Mouse (Mus musculus) cerebellum, adult 18-20 months (tissue): ENCODE results near the gene Msmo1.

Source experiments
- DNase-seq, 2 experiments: peaks; one replicate each; pipeline ENCODE4 v3.0.0; 2021

The Msmo1 gene

GRCm38 (mm10) chr8:64711544-64711943 lies 22.0 kb downstream of the Msmo1 start:
- DNase-seq, result no peak

DNA sequence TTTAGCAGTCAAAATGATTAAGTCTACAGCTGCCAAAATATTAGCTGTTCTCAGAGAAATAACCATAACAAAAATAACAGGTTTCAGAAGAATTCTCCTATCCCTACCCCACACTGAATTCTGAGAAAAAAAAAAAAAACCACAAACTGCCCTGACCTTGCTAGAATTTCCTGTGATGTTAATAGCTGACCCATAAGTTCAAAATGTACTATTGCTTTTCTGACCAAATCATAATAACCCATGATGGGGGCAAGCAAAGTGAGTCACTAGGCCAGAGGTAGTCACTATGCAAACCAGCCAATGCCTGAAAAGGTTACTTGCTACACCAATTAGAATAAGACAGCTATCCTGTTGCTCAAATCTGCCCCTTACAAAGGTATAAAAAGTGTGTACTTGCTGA lies 26.1 kb downstream of the Msmo1 start:
- no peak for DNase-seq

DNA sequence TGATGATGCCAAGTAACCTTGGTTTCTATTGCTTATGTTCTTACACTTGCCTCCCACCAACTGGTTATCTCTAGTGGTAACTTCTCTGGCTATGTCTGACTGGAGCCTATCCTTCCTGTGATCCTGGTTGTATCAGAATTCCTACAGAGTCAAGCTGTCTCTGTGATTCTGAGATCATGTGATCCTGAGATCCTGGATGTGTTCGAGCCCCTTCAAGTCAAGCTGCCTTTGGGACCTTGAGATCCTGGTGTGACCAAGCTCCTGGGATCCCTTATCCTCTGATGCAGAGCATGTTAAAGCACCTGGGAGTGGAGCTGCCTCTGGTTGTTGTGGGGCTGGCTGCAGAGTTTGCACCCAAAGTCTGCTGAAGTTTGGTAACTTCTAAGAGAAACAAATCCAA lies 30.4 kb downstream of the Msmo1 start:
- no peak for DNase-seq

GRCm38 (mm10) chr8:64692651-64693201 lies 40.9 kb downstream of the Msmo1 start, which contains the start of gene Cpe:
TSS of gene Cpe (minus strand) at chr8:64693054.
- peak; percentile 94 for DNase-seq

- peak; percentile 26 to 51 for DNase-seq
Measured at GRCm38 (mm10) chr8:64691591-64692401, 41.8 kb downstream of the Msmo1 start.

DNA sequence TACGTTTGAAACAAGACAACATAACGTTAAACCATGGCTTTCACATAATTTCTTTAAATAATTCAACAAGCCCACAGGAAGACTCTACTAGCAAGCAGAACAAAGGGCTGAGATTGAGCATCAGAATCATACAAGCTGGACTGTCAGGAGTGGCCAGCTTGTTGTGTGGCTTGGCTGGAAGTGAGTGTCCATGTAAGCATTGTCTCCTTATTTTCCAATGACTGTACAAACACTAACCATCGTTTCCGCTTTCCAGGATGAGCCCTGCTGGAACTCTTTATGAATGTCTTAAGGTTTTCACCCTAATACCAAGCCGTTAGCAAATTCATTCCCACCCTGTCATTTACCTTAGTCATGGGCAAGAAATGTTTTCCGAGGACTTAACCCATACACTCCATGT lies 42.7 kb downstream of the Msmo1 start:
- DNase-seq, result peak in 1 of 2 experiments; percentile 42

DNA sequence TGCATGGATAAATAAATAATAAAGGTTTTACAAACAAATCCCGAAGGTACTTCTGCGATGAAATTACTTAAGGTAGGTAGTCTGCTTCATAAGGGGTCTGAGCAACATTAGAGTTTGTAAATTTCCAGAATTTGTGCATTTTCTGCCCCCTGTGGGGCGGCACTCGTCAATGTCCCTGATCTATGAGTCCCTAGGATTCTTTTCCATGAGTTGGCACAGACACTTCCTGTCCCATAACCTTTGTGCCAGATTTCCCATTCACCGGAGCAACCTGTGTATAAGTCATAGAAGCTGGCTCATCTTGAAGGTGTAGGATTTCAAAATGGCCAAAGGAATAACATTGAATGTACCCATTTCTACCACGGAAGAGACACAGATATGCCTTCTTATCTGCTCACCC lies 43.3 kb downstream of the Msmo1 start:
- peak in 1 of 2 experiments; percentile 38 for DNase-seq

DNA sequence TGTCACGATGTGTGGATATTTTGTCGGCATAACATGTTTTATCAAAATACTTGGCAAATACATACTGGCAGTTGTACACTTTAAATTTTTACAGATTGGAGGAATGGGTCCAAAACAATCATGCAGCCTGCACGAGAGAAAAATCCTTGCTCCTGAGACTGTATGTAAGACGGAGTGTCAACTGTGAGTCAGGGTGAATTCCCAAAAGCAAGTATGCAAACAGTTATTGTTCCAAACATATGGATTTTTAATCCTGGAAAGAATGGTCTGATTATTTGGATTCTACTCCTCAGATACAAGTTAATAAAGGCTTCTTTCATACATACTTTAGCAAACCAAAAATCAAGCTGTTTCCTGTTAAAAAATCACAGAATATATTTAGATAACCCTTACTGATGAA lies 44.9 kb downstream of the Msmo1 start:
- no peak for DNase-seq

- peak; percentile 39 to 42 for DNase-seq
Measured at GRCm38 (mm10) chr8:64688161-64688560, 45.4 kb downstream of the Msmo1 start.

DNA sequence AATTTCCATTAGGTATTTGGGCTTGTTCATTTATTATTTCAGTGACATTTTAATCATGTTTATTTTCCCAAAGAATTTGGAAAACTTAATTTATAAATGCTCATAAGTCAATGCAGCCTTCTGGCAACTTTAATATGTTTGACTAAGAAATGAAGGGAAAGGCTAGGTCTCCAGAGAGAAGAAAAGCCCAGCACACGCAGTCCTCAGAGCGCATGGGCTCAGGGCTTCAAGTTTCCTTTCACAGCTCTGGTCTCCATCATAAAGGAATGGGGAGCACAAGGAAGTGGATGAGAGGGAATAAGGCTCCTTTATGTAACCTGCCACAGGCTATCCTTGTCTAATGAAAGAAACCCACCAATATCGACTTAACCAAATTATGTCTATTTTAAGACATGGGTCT lies 51.1 kb downstream of the Msmo1 start:
- DNase-seq, result no peak

DNA sequence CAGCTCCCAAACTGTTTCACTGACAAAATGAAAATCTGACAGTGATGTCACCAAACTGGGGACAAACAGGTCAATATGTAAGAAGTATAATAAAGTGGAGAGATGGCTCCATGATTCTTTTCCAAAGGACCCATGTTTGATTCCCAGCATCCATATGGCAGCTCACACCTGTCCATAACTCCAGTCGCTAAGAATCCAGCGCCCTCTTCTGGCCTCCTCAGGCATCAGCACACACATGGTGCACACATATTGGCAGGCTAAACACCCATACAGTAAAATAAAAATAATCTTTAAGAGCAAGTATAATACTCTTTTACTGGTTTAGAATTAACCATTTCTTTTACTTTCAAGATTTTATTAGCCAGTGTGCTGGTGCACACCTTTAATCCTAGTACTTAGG lies 57.2 kb downstream of the Msmo1 start:
- DNase-seq, result no peak

GRCm38 (mm10) chr8:64674951-64675585 lies 58.5 kb downstream of the Msmo1 start:
- no peak for DNase-seq

GRCm38 (mm10) chr8:64672920-64673319 lies 60.7 kb downstream of the Msmo1 start:
- DNase-seq, result no peak

DNA sequence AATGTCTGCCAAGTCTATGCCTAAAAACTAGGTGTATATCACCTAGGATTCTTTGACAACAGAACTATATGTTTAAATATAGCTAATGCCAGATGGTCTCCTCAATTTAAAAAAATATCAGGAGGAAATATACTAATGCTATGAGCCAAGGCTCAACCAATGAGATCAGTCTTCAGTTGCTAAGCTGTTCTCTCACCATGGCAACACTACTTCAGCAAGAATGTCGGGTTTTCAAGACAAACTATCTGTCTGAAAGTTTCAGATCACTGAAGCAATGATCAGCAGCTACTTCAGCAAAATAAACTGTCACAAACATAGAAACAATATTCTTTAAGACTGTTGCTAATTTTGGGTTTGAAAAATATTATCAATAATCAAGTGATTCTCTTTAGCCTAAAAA lies 61.7 kb downstream of the Msmo1 start:
- DNase-seq, result no peak
